Mouse (Mus musculus) retina, adult 2 months (tissue): ENCODE data around the gene Romo1.
"Not testable (repeated sequence)": the region's sequence is repeated elsewhere in the genome, so short reads cannot be mapped to it uniquely, and the experiment has no call there.

Source experiments
- DNase-seq: peaks from one replicate; pipeline ENCODE4 v3.0.0-alpha.2; 2012; ENCODE audit warnings: low read depth, low spot score

Gene Romo1

GRCm38 (mm10) chr2:156143953-156144724 is at the start of gene Romo1, which contains the start of gene Nfs1:
TSS of gene Romo1 (plus strand) at chr2:156144039.
TSS of gene Nfs1 (minus strand) at chr2:156144186.
- DNase-seq = peak; percentile 75

GRCm38 (mm10) chr2:156110627-156111357 is 33.0 kb upstream of the Romo1 start:
- no peak for DNase-seq

- DNase-seq = peak; percentile 69
Observed at GRCm38 (mm10) chr2:156111358-156112079, 32.3 kb upstream of the Romo1 start, which contains the start of the genes Cpne1 and Rbm12. TSS of gene Cpne1 (minus strand) at chr2:156111965. TSS of gene Rbm12 (minus strand) at chr2:156111978.

GRCm38 (mm10) chr2:156112080-156112423 is 31.8 kb upstream of the Romo1 start:
- DNase-seq = not testable (repeated sequence)

- no peak for DNase-seq
Observed at GRCm38 (mm10) chr2:156119566-156119965, 24.3 kb upstream of the Romo1 start.

- no peak for DNase-seq
Observed at GRCm38 (mm10) chr2:156123731-156124130, 20.1 kb upstream of the Romo1 start.

- DNase-seq = no peak
Observed at GRCm38 (mm10) chr2:156126992-156127391, 16.8 kb upstream of the Romo1 start, which contains the start of gene Gm28036. TSS of gene Gm28036 (minus strand) at chr2:156127092.

- no peak for DNase-seq
Observed at GRCm38 (mm10) chr2:156134161-156134560, 9.7 kb upstream of the Romo1 start.

GRCm38 (mm10) chr2:156135695-156136094 is 8.1 kb upstream of the Romo1 start:
- DNase-seq = no peak

GRCm38 (mm10) chr2:156142820-156143219 is 1.0 kb upstream of the Romo1 start:
- no peak for DNase-seq

GRCm38 (mm10) chr2:156143367-156143766 is 472 bp upstream of the Romo1 start:
- no peak for DNase-seq

GRCm38 (mm10) chr2:156145486-156146130 is 1.8 kb downstream of the Romo1 start:
- DNase-seq = no peak

- DNase-seq = no peak
Observed at GRCm38 (mm10) chr2:156146272-156146989, 2.6 kb downstream of the Romo1 start.

- no peak for DNase-seq
Observed at GRCm38 (mm10) chr2:156147316-156147915, 3.6 kb downstream of the Romo1 start.

- no peak for DNase-seq
Observed at GRCm38 (mm10) chr2:156151538-156151937, 7.7 kb downstream of the Romo1 start.

- DNase-seq = no peak
Observed at GRCm38 (mm10) chr2:156165478-156165877, 21.6 kb downstream of the Romo1 start.

GRCm38 (mm10) chr2:156166557-156166956 is 22.7 kb downstream of the Romo1 start:
- no peak for DNase-seq

- no peak for DNase-seq
Observed at GRCm38 (mm10) chr2:156177079-156177478, 33.2 kb downstream of the Romo1 start.

- no peak for DNase-seq
Observed at GRCm38 (mm10) chr2:156177651-156178050, 33.8 kb downstream of the Romo1 start.

- DNase-seq = peak; percentile 42
Observed at GRCm38 (mm10) chr2:156179046-156179795, 35.4 kb downstream of the Romo1 start.
